Mouse (Mus musculus) liver, adult 2 months (tissue): ENCODE measurements around the gene Arid4b.
"Not testable (repeated sequence)": the region's sequence is repeated elsewhere in the genome, so short reads cannot be mapped to it uniquely, and the experiment has no call there.

Experiments used
- CTCF ChIP-seq: fragments of 200-500 bp; IDR thresholded peaks from 2 replicates; pipeline ENCODE4 v1.5.1; 2011; ENCODE audit warnings: low read depth, low read length, control low read depth
- POLR2A ChIP-seq: fragments of 200-500 bp; IDR thresholded peaks from 2 replicates; pipeline ENCODE4 v1.6.1; 2011; ENCODE audit warnings: low read length, control low read depth; ENCODE audit not compliant: insufficient read depth; ENCODE audit errors: extremely low read depth

DNA sequence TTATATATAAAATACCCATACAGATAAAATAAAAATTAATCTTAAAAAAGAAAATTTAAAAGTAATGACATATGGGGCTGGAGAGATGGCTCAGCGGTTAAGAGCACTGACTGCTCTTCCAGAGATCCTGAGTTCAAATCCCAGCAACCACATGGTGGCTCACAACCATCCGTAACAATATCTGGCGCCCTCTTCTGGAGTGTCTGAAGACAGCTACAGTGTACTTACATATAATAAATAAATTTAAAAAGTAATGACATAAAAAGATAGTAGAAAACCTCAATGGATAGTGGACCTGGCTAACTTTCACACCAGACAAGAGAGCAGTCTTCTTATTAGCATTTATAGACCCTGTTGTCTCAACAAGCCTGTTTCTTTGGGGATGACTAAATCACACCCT lies 27.7 kb upstream of the Arid4b start:
- TF ChIP-seq CTCF, POLR2A: not testable (repeated sequence)
